Mouse (Mus musculus): Measurements from ENCODE around the gene Chek2.

Chek2 gene

DNA sequence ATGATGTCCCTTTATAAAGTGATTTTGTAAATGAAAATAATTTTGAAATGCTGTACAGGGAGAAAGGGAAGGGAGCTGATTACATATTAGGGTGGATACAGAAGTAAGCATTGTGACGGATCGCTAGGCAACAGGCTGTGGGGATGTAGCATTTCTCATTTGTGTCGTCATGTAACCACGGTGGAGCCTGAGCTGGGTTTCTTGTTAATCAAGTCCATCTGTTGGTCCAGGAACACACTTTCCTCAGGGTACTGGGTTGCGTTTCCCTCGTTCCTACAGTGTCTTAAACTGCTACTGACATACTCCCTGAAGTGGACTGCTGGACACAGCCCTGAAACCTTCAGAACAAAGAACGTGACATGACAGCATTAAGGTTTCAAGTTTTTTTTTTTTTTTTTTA is 58.4 kb downstream of the Chek2 start:
- in situ Hi-C loops (cut with MboI; ENCODE audit: low sequenced_read_pairs) = no loop called here

DNA sequence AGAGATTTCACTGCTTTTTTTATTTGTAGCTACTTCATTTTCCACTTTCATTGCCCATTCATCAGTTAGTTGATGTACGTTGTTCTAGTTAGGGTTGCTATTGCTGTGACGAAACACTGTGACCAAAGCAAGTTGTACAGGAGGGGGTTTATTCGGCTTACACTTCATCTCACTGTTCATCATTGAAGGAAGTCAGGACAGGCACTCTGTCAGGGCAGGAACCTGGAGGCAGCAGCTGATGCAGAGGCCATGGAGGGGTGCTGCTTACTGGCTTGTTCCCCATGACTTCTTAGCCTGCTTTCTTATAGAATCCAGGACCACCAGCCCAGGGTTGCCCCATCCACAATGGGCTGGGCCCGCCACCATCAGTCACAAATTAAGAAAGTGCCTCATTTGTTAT is 59.0 kb downstream of the Chek2 start:
- in situ Hi-C loops (cut with MboI; ENCODE audit: low sequenced_read_pairs) = no loop called here

- in situ Hi-C loops (cut with MboI; ENCODE audit: low sequenced_read_pairs) = no loop called here
Measured at GRCm38 (mm10) chr5:110900331-110900730, 60.6 kb downstream of the Chek2 start.

GRCm38 (mm10) chr5:110906708-110907107 is 66.9 kb downstream of the Chek2 start:
- in situ Hi-C loops (cut with MboI; ENCODE audit: low sequenced_read_pairs) = no loop called here

- in situ Hi-C loops (cut with MboI; ENCODE audit: low sequenced_read_pairs) = no loop called here
Measured at GRCm38 (mm10) chr5:110908879-110909278, 69.1 kb downstream of the Chek2 start.

- in situ Hi-C loops (cut with MboI; ENCODE audit: low sequenced_read_pairs) = no loop called here
Measured at GRCm38 (mm10) chr5:110909955-110910589, 70.3 kb downstream of the Chek2 start.

DNA sequence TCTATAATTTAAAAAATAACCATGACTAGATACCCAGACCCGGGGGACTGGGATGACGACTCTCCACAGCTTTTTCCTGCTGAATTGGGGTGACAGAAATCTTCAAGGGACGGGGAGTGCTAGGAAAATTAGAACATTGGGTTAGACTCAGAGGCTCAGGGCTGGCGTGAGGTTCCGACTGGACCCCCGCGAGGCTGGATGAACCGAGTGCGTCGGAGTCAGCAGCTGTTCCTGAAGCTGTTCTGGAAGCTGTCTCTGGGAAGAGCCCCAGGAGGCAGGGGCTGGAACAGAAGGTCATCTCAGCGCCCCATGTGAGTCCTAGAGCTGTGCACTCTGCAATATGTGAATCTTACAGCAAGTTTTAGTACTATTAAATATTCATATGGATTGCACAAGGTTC is 75.1 kb downstream of the Chek2 start:
- in situ Hi-C loops (cut with MboI; ENCODE audit: low sequenced_read_pairs) = no loop called here

GRCm38 (mm10) chr5:110916241-110916640 is 76.5 kb downstream of the Chek2 start:
- in situ Hi-C loops (cut with MboI; ENCODE audit: low sequenced_read_pairs) = no loop called here

DNA sequence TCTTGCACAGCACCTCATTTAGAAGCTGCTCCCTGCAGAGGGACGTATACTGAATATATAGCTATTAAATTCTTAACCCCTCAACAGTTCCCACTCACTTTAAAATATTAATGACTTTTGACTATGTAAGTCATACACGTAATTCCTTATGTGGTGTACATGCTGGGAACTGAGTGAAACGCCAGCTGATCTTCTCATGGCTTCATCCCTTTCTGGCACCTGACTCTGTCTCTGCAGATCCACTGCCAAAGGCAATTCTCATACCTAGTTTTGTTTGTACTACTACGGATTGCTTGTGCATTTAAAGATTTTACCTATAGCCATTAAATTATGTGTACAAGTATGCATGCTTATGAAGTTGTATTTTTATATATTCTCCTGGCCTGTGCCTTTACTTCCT is 79.8 kb downstream of the Chek2 start:
- in situ Hi-C loops (cut with MboI; ENCODE audit: low sequenced_read_pairs) = no loop called here

DNA sequence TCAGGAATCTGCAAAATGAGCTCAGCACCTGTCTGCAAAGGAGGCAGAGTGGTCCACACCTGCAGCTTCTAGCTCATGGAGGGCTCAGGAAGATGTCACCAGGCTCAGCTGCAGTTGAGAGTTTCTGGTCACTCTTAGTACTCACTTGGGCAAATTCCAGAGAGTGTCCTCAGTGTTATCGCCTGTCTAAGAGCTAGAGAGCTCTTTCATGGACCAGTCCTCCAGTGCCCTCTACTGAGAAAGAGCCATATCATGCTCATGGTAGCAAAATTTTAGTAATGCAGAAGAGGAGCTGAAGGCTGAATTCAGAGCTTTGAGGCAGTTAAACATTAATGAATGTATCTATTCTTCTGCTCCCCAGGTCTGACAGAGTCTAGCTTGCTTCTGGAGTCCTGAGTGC is 83.6 kb downstream of the Chek2 start:
- in situ Hi-C loops (cut with MboI; ENCODE audit: low sequenced_read_pairs) = no loop called here
